Mouse (Mus musculus): ENCODE data around the gene Npepps.

Gene Npepps

DNA sequence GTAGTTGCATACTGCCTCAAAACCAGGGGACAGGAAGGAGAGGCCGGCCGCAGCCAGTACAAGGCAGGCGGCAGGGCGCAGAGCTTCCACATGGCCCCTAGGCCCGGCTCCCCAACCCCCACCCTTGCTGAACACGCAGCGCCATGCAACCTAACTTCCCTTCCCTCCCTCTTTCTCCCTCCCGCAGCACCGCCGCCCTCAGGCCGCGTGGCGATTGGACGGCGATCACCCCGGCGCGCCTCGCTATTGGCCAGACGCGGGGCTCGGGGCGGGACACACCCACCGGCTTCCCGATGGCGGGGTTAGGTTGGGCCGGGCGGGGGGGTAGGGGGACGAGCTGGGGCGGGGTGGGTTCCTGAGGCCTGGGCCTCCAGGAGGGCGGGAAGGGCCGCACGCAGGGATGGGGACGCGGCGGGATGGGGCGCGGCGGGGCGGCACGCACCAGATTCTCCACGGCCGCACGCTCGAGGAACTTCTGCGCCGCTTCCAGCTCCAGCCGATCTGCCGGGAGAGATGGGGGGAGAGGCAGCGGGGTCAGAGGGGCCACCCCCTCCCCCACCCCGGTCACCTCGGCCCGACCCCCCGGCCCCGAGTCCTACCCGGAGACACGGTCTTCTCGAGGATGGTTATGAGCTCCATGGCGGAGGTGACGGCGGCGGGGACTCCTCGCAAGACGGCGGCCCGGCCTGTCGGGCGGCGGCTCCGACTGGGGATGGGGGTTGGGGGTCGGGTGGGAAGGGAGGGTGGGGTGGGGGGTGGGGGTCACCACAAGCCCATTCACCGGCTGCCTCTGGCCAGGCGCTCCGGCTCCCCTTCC lies 93.3 kb downstream of the Npepps start:
- peak; percentile 89 for DNase-seq (ENCODE audit: low read depth, low spot score)

DNA sequence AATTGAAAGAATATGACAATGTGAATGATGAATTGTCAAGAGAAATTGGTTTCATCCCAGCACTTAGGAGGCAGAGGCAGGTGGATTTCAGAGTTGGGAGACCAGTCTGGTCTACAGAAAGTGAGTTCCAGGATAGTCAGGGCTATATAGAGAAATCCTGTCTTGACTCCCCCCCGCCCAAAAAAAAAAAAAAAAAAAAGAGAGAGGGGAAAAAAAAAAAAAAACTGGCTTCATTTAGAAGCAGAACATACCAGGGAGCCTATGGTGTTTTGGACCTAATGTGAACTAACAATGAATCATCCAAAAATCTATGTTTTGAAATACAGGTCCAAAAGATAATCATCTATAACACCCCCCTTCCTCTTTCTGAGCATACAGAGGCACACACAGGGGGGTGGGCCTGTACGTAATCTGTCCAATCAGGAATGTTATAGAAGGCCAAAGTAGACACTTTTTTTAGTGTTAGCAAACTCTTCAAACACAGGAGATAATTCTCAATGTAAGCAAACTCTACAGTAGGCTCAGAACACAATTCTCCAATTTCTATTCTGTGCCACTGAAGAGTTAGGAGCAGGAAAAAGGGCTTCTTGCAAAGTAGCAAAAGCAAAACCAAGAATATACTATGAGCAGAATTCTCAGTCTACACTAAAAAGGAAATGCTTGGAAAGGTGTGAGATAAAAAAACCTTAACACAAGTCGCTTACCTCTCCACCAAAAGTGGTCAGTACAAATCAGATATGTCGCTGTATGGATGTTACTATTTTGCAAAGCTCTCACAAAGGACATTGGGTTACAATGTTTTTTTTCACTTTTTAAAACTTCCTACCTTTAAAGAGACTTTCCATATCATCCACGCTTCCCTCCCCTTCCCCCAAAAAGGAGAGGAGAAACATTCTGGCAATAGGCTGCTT lies 94.5 kb downstream of the Npepps start:
- DNase-seq (ENCODE audit: low read depth, low spot score) = no peak

GRCm38 (mm10) chr11:97184875-97185274 lies 95.6 kb downstream of the Npepps start:
- DNase-seq (ENCODE audit: low read depth, low spot score) = no peak

- no peak for DNase-seq (ENCODE audit: low read depth, low spot score)
Observed at GRCm38 (mm10) chr11:97182446-97182845, 98.0 kb downstream of the Npepps start.

DNA sequence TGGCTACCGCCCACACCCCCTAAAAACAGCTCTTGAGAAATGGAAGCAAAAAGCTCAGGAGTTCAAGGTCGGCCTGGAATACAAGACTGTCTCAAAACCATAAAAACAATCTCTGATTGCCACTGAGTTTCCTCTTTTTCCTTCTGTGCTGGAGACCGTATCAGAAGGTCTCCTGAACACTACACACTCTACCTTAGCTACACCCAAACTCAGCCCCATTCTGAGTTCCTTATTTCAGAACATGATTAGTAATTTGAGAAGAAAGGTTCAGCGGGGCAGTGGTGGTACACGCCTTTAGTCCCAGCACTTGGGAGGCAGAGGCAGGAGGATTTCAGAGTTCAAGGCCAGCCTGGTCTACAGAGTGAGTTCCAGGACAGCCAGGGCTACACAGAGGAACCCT lies 99.4 kb downstream of the Npepps start:
- no peak for DNase-seq (ENCODE audit: low read depth, low spot score)

DNA sequence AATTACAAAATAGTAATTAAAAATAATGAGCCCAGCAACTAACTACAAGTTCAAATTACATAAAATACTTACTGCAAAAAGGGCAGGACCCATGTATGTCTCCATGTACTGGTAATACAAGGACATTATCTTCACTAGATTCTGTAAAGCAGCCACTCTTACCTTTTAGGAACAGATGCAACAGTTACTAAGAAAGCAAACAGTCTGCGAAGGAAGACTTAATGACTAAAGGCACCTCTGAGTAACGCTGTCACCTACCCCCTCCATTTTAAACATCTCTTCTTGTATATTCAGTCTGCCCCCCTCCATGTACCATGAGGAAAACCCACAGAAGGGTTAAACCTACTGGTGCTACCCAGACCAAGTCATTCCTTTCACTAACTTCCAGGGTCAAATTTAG lies 102.2 kb downstream of the Npepps start:
- DNase-seq (ENCODE audit: low read depth, low spot score) = no peak

- DNase-seq (ENCODE audit: low read depth, low spot score) = no peak
Observed at GRCm38 (mm10) chr11:97176851-97177250, 103.6 kb downstream of the Npepps start.

GRCm38 (mm10) chr11:97175499-97175898 lies 104.9 kb downstream of the Npepps start:
- DNase-seq (ENCODE audit: low read depth, low spot score) = no peak

DNA sequence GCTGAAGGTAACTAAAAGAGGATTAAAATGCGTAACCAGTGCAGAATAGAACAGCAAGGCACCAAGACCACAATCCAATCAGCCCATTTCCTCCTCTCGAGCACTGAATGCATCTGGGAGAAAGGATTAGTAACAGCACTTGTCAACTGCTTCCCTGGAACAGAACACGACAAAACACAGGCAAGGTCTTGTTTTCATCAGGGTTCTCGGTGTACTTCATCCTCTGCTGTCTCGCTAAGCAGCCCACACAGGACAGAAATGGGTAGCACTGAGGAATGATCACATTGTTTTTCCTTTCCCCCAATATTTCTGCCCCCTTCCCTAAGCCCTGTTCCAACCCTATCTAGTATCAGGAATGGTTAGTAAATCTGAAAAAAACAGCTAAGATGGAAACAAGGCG lies 120.1 kb downstream of the Npepps start:
- no peak for DNase-seq (ENCODE audit: low read depth, low spot score)

DNA sequence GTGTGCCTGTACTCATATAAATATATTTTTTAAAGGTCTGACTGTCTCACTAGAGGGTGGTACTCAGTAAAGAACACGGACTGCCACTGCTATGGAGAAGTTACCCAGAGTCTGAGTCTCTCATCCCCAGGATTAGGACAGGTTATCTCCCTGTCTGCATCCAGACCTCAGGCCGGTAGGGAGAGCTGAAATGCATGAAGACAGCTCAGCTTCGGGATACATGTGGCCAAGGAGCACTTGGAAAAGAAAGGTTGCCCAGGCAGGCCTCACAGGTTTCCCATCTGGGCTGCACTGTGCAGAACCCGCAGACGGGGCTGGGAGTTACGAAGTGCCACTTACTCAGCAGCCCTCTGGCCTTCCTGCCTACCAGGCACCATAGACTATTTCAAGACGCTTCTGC lies 123.4 kb downstream of the Npepps start:
- no peak for DNase-seq (ENCODE audit: low read depth, low spot score)

All from c-Kit-negative CD71-positive TER-119-positive erythroid progenitor cells, embryonic 14.5 days (primary cell).